22 mouse cellular contexts compared by ENCODE assay signal in the genomic region with DNA sequence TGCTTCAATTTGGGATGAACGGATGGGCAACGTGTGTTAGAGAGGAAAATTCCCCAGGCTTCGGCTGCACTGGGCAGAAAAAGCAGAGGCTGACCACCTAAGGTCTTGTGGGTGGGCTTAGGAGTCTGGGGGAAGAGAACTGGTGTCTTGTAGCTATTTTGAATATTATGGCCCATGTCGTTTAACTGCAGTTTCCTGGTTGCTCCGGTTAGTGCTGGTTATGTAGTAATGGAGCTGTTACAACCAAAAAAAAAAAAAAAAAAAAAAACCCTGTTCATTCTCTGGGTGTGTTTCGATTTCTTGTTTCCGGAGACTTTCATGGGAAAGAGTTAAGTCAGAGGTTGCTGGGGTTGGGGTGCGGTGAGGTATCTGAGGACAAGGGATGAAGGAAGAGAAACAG. TPM values are rescaled to one million over a fixed set of nuclear protein-coding genes. Genes with fewer than 3 reads are reported as not detected.
DNase-seq lines count a peak whose midpoint lies in the region; ATAC-seq and TF ChIP-seq lines count a peak whose summit lies in the region.
"Had no signal": no experiment of that assay in that cellular context is flagged by ENCODE, and none has a peak within 500 bp of the region (broad histone marks: within the 10 kb centered on the region; RNA-seq: fewer than 3 reads in every experiment).

No protein-coding gene starts in this region.

- peak overlapping the region; percentile 55; the same call in 1 of the 2 replicates for H3K27ac ChIP-seq in kidney, embryonic 14.5 days (ENCODE audit: low read depth, low read length)
- H3K27ac ChIP-seq in liver, postnatal 0 days (ENCODE audit: low read depth): no peak overlapping the region
- H3K27ac ChIP-seq in liver, embryonic 12.5 days: no peak overlapping the region
- H3K27ac ChIP-seq in small intestine, adult 2 months (ENCODE audit: insufficient read depth, low read depth, low read length): peak overlapping the region; percentile 73
- H3K27ac ChIP-seq in forebrain, postnatal 0 days (ENCODE audit: low read depth, low read length): no peak overlapping the region
- H3K27ac ChIP-seq: embryonic facial prominence, embryonic 12.5 days; forebrain, embryonic 15.5 days; heart, adult 2 months; hindbrain, embryonic 10.5 days had no signal

- no peaks in the 10 kb centered on the region for H3K9me3 ChIP-seq in kidney, embryonic 14.5 days (ENCODE audit: control insufficient read depth, low read length)
- no peaks in the 10 kb centered on the region for H3K9me3 ChIP-seq in liver, postnatal 0 days (ENCODE audit: low read length)
- H3K9me3 ChIP-seq in liver, embryonic 12.5 days (replicated peaks): no peaks in the 10 kb centered on the region
- H3K9me3 ChIP-seq in forebrain, postnatal 0 days (ENCODE audit: low read length): no peaks in the 10 kb centered on the region
- H3K9me3 ChIP-seq: embryonic facial prominence, embryonic 12.5 days; forebrain, embryonic 15.5 days; heart, embryonic 12.5 days; hindbrain, embryonic 10.5 days had no signal

- TF ChIP-seq POLR2A in small intestine, adult 2 months (IDR thresholded peaks at IDR 0.05; ENCODE audit: low read depth, low read length): no peak

- no peak for TF ChIP-seq CTCF in liver, postnatal 0 days (IDR thresholded peaks at IDR 0.05; ENCODE audit: low read depth)
- no peak for TF ChIP-seq CTCF in small intestine, adult 2 months (IDR thresholded peaks at IDR 0.05; ENCODE audit: extremely low read depth, insufficient read length, insufficient replicate concordance, low read depth, low read length)
- no peak for TF ChIP-seq CTCF in forebrain, postnatal 0 days (IDR thresholded peaks at IDR 0.05; ENCODE audit: low read depth)

- no peak overlapping the region for H3K9ac ChIP-seq in kidney, embryonic 14.5 days (ENCODE audit: low read depth, low read length)
- no peak overlapping the region for H3K9ac ChIP-seq in liver, postnatal 0 days (replicated peaks)
- H3K9ac ChIP-seq in liver, embryonic 12.5 days: no peak overlapping the region
- H3K9ac ChIP-seq in forebrain, postnatal 0 days: no peak overlapping the region
- H3K9ac ChIP-seq: embryonic facial prominence, embryonic 12.5 days; forebrain, embryonic 15.5 days; heart, embryonic 12.5 days had no signal

- H3K4me3 ChIP-seq in kidney, embryonic 14.5 days (ENCODE audit: low read length): no peak overlapping the region
- H3K4me3 ChIP-seq in liver, postnatal 0 days (ENCODE audit: low read depth, low read length): no peak overlapping the region
- H3K4me3 ChIP-seq in liver, embryonic 12.5 days: no peak overlapping the region
- no peak overlapping the region for H3K4me3 ChIP-seq in small intestine, adult 2 months (ENCODE audit: low read depth, low read length)
- no peak overlapping the region for H3K4me3 ChIP-seq in forebrain, postnatal 0 days (ENCODE audit: low read depth, low read length)
- H3K4me3 ChIP-seq: embryonic facial prominence, embryonic 12.5 days; forebrain, embryonic 15.5 days; heart, adult 2 months; heart, embryonic 12.5 days; hindbrain, embryonic 10.5 days had no signal

- TF ChIP-seq EP300 in liver, postnatal 0 days (IDR thresholded peaks at IDR 0.05; ENCODE audit: low read depth): no peak

- DNase-seq in kidney, postnatal 10 days: no peak
- DNase-seq in liver, postnatal 0 days: no peak
- DNase-seq in forebrain, postnatal 0 days: no peak
- DNase-seq in left cerebral cortex, postnatal 36 days (ENCODE audit: low spot score in 2 of 2): no peak
- DNase-seq: adrenal gland, postnatal 14 days; cerebellum, adult 11-12 months; cerebellum, adult 9-10 months; cerebellum, postnatal 25 days; gastrocnemius, postnatal 10 days; heart, adult 2 months had no signal

- no peak for ATAC-seq in kidney, embryonic 14.5 days (ENCODE audit: low FRiP score, low TSS enrichment)
- no peak for ATAC-seq in liver, postnatal 0 days
- ATAC-seq in liver, embryonic 12.5 days: no peak
- ATAC-seq in forebrain, postnatal 0 days: no peak
- ATAC-seq: activated CD4-positive, CD25-positive, alpha-beta regulatory T cell, adult 4 months; forebrain, embryonic 15.5 days; Patski had no signal

- 0 out of 2 replicates have a peak, but pooled peaks cover 4% of the 10 kb centered on the region for H3K4me1 ChIP-seq in kidney, embryonic 14.5 days (ENCODE audit: control insufficient read depth, insufficient read depth, low read length)
- H3K4me1 ChIP-seq in liver, postnatal 0 days (ENCODE audit: insufficient read depth): 0 out of 2 replicates have a peak, but pooled peaks cover 3% of the 10 kb centered on the region
- no peaks in the 10 kb centered on the region for H3K4me1 ChIP-seq in liver, embryonic 12.5 days
- H3K4me1 ChIP-seq in small intestine, adult 2 months (ENCODE audit: control insufficient read depth, insufficient read depth, insufficient read length, low read length): peaks cover 24% of the 10 kb centered on the region; the same call in 1 of the 2 replicates
- no peaks in the 10 kb centered on the region for H3K4me1 ChIP-seq in forebrain, postnatal 0 days (ENCODE audit: insufficient read depth)
- H3K4me1 ChIP-seq: embryonic facial prominence, embryonic 12.5 days; forebrain, embryonic 15.5 days; heart, embryonic 12.5 days had no signal

- H3K36me3 ChIP-seq in kidney, embryonic 14.5 days (ENCODE audit: control insufficient read depth, insufficient read depth, low read length): no peaks in the 10 kb centered on the region
- no peaks in the 10 kb centered on the region for H3K36me3 ChIP-seq in liver, postnatal 0 days (replicated peaks; ENCODE audit: insufficient read depth, low read length)
- no peaks in the 10 kb centered on the region for H3K36me3 ChIP-seq in liver, embryonic 12.5 days
- peaks cover 5% of the 10 kb centered on the region for H3K36me3 ChIP-seq in small intestine, adult 2 months (ENCODE audit: control insufficient read depth, insufficient read depth, low read length)
- H3K36me3 ChIP-seq in forebrain, postnatal 0 days (ENCODE audit: insufficient read depth): no peaks in the 10 kb centered on the region
- H3K36me3 ChIP-seq: embryonic facial prominence, embryonic 12.5 days; forebrain, embryonic 15.5 days; heart, embryonic 12.5 days; hindbrain, embryonic 10.5 days had no signal

- H3K27me3 ChIP-seq in kidney, embryonic 14.5 days (ENCODE audit: control insufficient read depth, insufficient read depth, low read length): no peaks in the 10 kb centered on the region
- no peaks in the 10 kb centered on the region for H3K27me3 ChIP-seq in liver, postnatal 0 days (ENCODE audit: insufficient read depth, low read length)
- no peaks in the 10 kb centered on the region for H3K27me3 ChIP-seq in liver, embryonic 12.5 days (replicated peaks)
- no peaks in the 10 kb centered on the region for H3K27me3 ChIP-seq in small intestine, adult 2 months (ENCODE audit: control insufficient read depth, insufficient read depth, low read length)
- no peaks in the 10 kb centered on the region for H3K27me3 ChIP-seq in forebrain, postnatal 0 days (ENCODE audit: insufficient read depth, low read length)
- H3K27me3 ChIP-seq: CH12.LX; embryonic facial prominence, embryonic 12.5 days; forebrain, embryonic 15.5 days had no signal

- 0 out of 2 replicates have a peak overlapping the region, but pooled peaks have one; percentile 4 for H3K4me2 ChIP-seq in kidney, embryonic 14.5 days (replicated peaks; ENCODE audit: low read depth, low read length)
- 0 out of 2 replicates have a peak overlapping the region, but pooled peaks have one; percentile 45 for H3K4me2 ChIP-seq in liver, postnatal 0 days (ENCODE audit: low read depth, low read length)
- no peak overlapping the region for H3K4me2 ChIP-seq in liver, embryonic 12.5 days
- H3K4me2 ChIP-seq in forebrain, postnatal 0 days (ENCODE audit: low read depth): no peak overlapping the region
- H3K4me2 ChIP-seq: embryonic facial prominence, embryonic 12.5 days; forebrain, embryonic 15.5 days; heart, embryonic 12.5 days had no signal

- intact Hi-C loops in left cerebral cortex, postnatal 36 days (cut with DNase I): no loop called here

- 44% methylated on average over 8 of the region's 8 CpGs for WGBS in kidney, embryonic 14.5 days
- 64% methylated on average over 8 of the region's 8 CpGs for WGBS in liver, postnatal 0 days (ENCODE audit: insufficient replicate concordance)
- 60% methylated on average over 8 of the region's 8 CpGs for WGBS in liver, embryonic 12.5 days (ENCODE audit: insufficient replicate concordance)
- 22% methylated on average over 8 of the region's 8 CpGs for WGBS in small intestine, adult 2 months
- 88% methylated on average over 8 of the region's 8 CpGs for WGBS in forebrain, postnatal 0 days

RNA-seq across cellular contexts. Expression of gene Sgpp2, which starts 12.7 kb away (rescaled TPM):
- polyA plus RNA-seq in kidney, embryonic 14.5 days (2014; fragmentation: Nextera tagmentation; extraction: Ambion mirVana): 16.4 and 28.1 TPM in 2 replicates
- polyA plus RNA-seq in liver, postnatal 0 days (2015; fragmentation: Nextera tagmentation; extraction: Ambion mirVana): 0.09 and 0.14 TPM in 2 replicates
- 0.13 and 0.32 TPM in 2 replicates for polyA plus RNA-seq in liver, embryonic 12.5 days (2016; fragmentation: Nextera tagmentation; extraction: Ambion mirVana)
- 23.7 and 24.8 TPM in 2 replicates for polyA plus RNA-seq in small intestine, adult 2 months (2012; rRNA removed)
- 0.67 and 1.2 TPM in 2 replicates for total RNA-seq in forebrain, postnatal 0 days (2014; rRNA removed)
- polyA plus RNA-seq in forebrain, postnatal 0 days (2015; fragmentation: Nextera tagmentation; extraction: Ambion mirVana): 0.40 and 0.84 TPM in 2 replicates
- total RNA-seq in left cerebral cortex, postnatal 36 days (2021): 1 to 10 TPM; 8.8 to 9.7 TPM
- total RNA-seq: gastrocnemius, postnatal 10 days; gastrocnemius, postnatal 4 days; heart, postnatal 25 days had no signal

Comparison
In these comparisons a context has a peak if more than half of its experiments do, and no peak if none do; other contexts are left out.
1. H3K4me2 ChIP-seq: peak in kidney, embryonic 14.5 days (single experiment) and liver, postnatal 0 days (single experiment); none in liver, embryonic 12.5 days (single experiment) and forebrain, postnatal 0 days (single experiment).
2. H3K27ac ChIP-seq: peak in kidney, embryonic 14.5 days (single experiment) and small intestine, adult 2 months (single experiment); none in liver, postnatal 0 days (single experiment), liver, embryonic 12.5 days (single experiment) and forebrain, postnatal 0 days (single experiment).